Mouse (Mus musculus) testis, postnatal 10 days (tissue): ENCODE data around the gene Fam57b.
A peak's percentile ranks its signal among the peaks of the same experiment; 100 is the strongest.
"Not testable (repeated sequence)": the region's sequence is repeated elsewhere in the genome, so short reads cannot be mapped to it uniquely, and the experiment has no call there.

ENCODE experiments used
- DNase-seq: peaks from one replicate; pipeline ENCODE4 v3.0.0; 2021; ENCODE audit warnings: low spot score

Fam57b gene

GRCm38 (mm10) chr7:126778147-126778546, 19.3 kb upstream of the Fam57b start:
- no peak for DNase-seq

- not testable (repeated sequence) for DNase-seq
Measured at GRCm38 (mm10) chr7:126779101-126779500, 18.4 kb upstream of the Fam57b start.

- DNase-seq: peak; percentile 95
Measured at GRCm38 (mm10) chr7:126779983-126780970, 17.2 kb upstream of the Fam57b start.

- peak; percentile 70 for DNase-seq
Measured at GRCm38 (mm10) chr7:126780971-126781635, 16.4 kb upstream of the Fam57b start, which contains the start of gene Tbx6. Tbx6 (plus strand) TSS chr7:126781483.

- DNase-seq: no peak
Measured at GRCm38 (mm10) chr7:126781661-126782370, 15.7 kb upstream of the Fam57b start.

- DNase-seq: no peak
Measured at GRCm38 (mm10) chr7:126782693-126783092, 14.8 kb upstream of the Fam57b start.

GRCm38 (mm10) chr7:126784469-126784868, 13.0 kb upstream of the Fam57b start:
- peak; percentile 64 for DNase-seq

- no peak for DNase-seq
Measured at GRCm38 (mm10) chr7:126785056-126785455, 12.4 kb upstream of the Fam57b start.

- DNase-seq: no peak
Measured at GRCm38 (mm10) chr7:126786142-126786541, 11.3 kb upstream of the Fam57b start.

GRCm38 (mm10) chr7:126789141-126789540, 8.3 kb upstream of the Fam57b start:
- DNase-seq: no peak

GRCm38 (mm10) chr7:126791851-126792720, 5.4 kb upstream of the Fam57b start, which contains the start of gene Ppp4c:
Ppp4c (minus strand) TSS chr7:126792496.
- peak; percentile 97 for DNase-seq

GRCm38 (mm10) chr7:126792721-126793443, 4.6 kb upstream of the Fam57b start:
- no peak for DNase-seq

GRCm38 (mm10) chr7:126793456-126794270, 3.8 kb upstream of the Fam57b start:
- no peak for DNase-seq

- DNase-seq: no peak
Measured at GRCm38 (mm10) chr7:126794271-126794605, 3.2 kb upstream of the Fam57b start.

- DNase-seq: no peak
Measured at GRCm38 (mm10) chr7:126795387-126796317, 1.8 kb upstream of the Fam57b start.

- peak; percentile 70 for DNase-seq
Measured at GRCm38 (mm10) chr7:126796350-126796932, 1.0 kb upstream of the Fam57b start.

- DNase-seq: peak; percentile 68
Measured at GRCm38 (mm10) chr7:126798127-126799049, 920 bp downstream of the Fam57b start.
